Mouse (Mus musculus) spleen, postnatal 36 days (tissue): ENCODE data around the gene Npnt.

Experiments
- DNase-seq, 2 experiments: peaks; one replicate each; pipeline ENCODE4 v3.0.0; 2022; ENCODE audit warnings: low spot score in 2 of 2, mixed read lengths in 1 of 2

Npnt gene

GRCm38 (mm10) chr3:132855458-132856212 lies 94.5 kb downstream of the Npnt start:
- DNase-seq: no peak

- no peak for DNase-seq
Observed at GRCm38 (mm10) chr3:132854271-132854670, 95.8 kb downstream of the Npnt start.

DNA sequence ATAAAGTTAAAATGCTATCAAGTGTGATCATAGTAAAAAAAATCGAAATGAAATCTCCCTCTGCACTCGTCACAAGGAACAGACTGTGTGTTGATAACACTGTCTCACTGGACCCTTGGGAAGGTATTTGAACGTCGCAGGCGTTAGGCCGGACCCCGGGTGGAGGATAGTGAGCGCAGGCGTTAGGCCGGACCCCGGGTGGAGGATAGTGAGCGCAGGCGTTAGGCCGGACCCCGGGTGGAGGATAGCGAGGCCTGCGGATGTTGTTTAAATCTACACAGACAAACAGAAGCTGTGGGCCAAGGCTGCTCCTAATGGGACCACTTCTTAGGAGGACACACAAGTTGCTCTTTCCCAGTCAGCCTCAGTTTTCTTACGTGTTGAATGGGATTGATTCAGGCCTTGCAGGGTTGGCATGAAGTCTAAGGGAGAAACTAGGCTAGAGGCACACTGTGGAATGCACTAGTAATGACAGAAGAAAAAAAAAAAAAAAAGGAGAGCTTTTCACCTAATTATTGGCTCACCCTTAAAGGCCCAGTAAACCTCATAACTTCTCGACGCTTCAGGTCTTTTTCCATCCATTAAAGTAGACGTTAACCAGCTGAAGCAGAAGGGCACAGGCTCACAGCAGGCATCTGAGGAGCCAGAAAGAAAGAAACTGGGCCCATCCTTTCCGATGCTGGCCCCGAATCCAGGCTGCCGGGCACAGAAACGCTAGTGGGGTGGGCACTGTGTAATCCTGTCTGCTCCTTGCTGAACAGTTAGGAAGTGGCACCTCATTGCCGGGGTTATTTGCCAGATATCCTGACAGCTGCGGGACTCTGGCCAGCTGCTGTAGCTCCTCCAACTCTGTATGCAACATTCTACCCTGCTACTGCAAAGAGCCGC lies 98.0 kb downstream of the Npnt start:
- DNase-seq: no peak

- DNase-seq: no peak
Observed at GRCm38 (mm10) chr3:132851417-132851816, 98.7 kb downstream of the Npnt start.

DNA sequence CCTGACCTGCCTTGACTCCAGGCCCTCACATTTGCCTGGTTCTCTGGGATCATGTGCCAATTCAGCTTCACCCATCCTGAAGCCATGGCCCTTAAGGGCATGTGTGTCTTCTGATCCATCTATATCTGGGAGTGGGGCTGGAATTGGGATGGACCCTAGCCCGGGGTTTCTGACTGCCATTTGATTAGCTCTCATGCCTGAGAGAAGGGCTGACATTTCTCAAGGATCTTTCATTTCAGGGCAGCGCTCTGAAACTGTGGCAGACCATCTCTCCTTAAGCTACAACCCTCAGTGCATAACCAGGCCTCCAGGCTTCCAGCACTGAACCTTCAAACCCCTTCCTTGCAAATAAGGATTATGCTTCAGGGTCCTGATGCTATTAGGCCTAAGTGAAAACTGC lies 99.7 kb downstream of the Npnt start:
- DNase-seq: no peak

DNA sequence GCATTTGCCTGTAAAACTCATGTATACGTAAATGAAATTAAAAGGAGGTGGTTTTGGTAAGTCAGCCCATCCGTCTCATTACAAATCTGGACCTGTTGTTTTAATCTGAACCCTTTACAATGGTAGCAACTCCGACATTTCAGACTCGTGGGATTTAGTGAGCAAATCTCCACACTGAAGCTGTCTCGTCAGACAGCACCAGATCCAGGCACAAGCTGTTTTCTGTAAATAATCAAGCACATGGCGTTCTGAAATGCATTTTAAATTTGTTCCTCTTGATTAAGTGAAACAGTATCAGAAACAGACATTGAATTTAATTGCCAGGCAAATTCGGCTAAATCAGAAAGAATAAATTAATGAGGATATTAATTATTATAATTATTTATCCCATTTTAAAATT lies 100.4 kb downstream of the Npnt start:
- DNase-seq: no peak

GRCm38 (mm10) chr3:132842676-132843075 lies 107.4 kb downstream of the Npnt start:
- DNase-seq: no peak

GRCm38 (mm10) chr3:132839516-132839915 lies 110.6 kb downstream of the Npnt start:
- no peak for DNase-seq

DNA sequence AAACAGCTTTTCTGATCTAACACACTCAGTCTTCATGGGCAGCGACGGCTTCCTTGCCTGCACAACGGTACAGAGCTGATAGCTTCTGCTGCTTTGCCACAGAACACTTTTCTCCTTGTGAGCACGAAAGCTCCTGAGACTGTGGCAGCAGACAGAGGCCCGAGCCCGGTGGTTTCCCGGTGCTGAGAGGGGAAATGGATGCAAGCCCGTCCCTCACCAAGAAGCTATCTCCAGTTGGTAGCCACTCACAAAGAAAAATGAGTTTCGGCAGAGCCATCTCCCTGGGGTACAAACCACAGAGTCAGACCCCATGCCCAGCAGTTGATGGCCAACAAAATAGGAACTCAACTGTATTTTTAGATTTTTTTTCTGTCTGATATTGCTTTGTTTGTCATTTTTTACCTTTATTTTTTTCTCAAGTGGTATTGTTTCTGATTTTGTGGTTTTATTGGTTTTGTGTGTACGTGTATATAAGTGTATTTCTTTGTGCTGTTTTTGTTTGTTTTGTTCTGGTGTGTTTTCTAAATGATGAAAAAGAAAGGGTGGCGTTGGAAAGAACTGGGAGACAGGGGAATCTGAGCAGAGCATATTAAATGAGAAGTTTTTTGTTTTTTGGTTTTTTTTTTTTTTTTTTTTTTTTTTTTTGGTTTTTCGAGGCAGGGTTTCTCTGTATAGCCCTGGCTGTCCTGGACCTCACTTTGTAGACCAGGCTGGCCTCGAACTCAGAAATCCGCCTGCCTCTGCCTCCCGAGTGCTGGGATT lies 111.3 kb downstream of the Npnt start:
- no peak for DNase-seq

DNA sequence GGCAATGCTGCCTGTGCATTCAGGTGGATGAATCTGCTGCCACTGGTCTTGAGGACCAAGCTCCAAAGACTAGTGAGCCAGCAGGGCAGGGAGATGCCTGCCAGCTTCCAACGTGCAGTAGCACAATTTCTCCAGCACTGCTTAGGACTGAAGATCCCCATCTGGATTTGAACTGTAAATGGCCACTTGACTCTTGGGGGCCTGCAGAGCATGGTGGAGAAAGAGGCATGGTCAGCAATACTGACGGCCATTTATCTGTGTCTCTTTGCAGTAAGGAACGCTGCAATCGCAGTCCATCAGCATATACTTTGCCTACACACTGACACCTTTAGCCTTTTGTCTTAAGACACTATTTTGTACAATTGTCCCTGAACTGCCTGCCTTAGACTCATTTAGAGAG lies 113.0 kb downstream of the Npnt start:
- DNase-seq: no peak

DNA sequence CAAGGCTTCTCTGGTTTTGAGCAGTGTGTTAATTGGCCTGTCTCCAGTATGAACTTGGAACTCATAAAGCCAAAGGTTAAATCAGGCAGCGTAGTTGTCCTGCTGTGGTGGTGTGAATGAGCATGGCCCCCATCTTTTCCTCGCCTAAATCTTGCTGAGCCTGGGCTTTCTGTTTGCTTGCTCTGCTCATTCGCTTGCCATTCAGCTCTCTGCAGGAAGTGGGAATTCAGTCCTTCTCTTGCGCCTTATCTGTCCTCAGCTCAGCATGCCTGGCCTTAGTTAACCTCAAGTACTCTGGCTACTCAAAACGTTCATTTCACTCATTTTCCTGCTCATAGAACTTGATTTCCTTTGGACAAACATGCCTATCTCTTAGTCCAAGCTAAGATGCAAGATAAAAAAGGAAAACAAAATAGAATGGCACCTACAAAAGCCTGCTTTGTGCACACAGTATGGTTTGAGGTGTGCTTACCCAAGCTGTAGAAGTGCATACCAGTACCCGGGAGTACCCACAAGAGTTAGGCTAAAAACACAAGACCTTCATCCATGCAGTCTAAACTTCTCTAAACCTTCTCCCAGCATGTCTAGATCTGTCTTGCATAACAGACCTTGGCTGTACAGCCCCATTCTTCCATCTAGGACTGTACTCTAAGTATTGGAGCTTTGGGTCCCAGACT lies 114.8 kb downstream of the Npnt start:
- DNase-seq: no peak
